Mouse (Mus musculus) cerebellum, postnatal 14 days (tissue): ENCODE data around the gene Arhgef5.
A peak's percentile ranks its signal among the peaks of the same experiment; 100 is the strongest.

Source experiments
- DNase-seq, 2 experiments: peaks; one replicate each; pipeline ENCODE4 v3.0.0; 2021; ENCODE audit warnings: mixed read lengths in 2 of 2

The Arhgef5 gene

GRCm38 (mm10) chr6:43333479-43333878 lies 68.1 kb downstream of the Arhgef5 start:
- peak; percentile 83 to 93 for DNase-seq

DNA sequence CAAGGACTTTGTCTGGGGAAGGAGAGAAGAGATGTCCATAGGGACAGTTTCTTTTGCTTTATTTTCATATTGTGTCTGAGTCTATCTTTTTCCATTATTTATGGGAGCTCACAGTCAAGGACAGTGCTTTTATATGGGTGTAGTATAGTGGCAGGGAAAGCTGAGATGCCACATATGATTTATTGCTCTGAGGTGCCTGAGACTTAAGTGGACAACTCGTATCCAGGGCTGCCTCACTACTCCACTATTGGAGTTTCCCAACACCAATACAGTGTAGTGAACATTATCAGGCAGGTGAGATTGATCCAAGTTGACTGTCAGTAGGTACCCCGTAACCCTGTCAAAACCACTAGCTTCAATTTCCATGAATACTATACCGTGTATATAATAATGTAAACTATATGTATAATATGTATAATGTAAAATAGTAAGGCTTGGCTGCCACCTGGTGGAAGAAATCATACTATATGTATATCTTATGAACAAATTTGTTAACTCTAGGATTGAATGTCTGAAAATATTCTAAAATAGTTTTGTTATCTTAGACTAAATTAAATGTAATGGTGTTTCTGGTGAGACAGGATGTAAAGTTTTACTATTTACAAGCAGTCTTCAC lies 70.3 kb downstream of the Arhgef5 start:
- peak in 1 of 2 experiments; percentile 44 for DNase-seq

DNA sequence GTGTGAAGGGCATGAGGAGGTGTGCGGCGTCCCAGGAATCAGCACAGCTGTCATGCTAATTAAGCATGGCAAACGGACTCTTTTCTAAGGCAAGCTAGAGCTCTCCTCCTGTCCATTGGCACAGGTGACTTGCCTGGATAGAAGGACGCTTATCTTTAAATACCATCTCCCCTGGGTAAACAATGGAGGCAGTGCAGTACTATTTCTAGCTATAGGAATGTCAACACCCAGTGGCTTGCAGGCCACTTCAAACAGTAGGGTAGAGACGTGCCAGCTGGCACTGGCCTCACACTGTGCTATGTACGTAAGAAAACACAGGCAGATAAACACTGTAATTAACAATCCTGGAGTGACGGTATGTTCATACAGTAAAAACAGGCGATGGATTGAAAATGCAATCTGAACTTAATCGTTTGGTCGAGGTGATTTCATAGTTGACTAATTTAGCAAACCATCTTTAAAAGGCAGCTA lies 72.1 kb downstream of the Arhgef5 start:
- peak; percentile 78 to 82 for DNase-seq

DNA sequence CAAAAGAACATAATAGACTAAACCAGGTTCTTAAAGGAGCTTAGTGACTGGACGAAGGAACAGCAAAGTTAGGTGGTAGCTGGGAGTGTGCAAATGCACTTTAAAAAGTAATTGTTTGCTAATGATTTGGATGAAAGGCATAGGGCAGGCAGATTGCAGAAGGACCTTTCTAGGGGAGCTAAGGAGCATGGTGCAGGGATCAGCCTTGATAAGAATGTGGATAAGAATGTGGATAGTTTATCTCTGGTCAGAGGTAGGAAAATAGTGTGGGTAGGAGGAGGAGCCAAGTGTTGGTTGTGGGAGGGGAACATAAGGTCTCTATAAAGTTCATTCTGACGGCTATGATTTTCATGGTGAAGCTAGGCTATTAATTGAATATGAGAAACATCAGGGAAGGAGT lies 73.4 kb downstream of the Arhgef5 start:
- DNase-seq = no peak
